Mouse (Mus musculus) C2C12 (cell line): ENCODE data around the gene Grm4.

Source experiments
- CEBPB ChIP-seq: IDR thresholded peaks from one replicate; pipeline ENCODE4 v1.6.1; 2011; ENCODE audit warnings: low read depth, mild to moderate bottlenecking, control low read depth, moderate library complexity
- CTCF ChIP-seq: IDR thresholded peaks from one replicate; pipeline ENCODE4 v1.5.1; 2011; ENCODE audit not compliant: control insufficient read depth, insufficient read depth, insufficient read length
- FOSL1 ChIP-seq: IDR thresholded peaks from one replicate; pipeline ENCODE4 v1.8.0; 2011; ENCODE audit warnings: mild to moderate bottlenecking, low read length; ENCODE audit not compliant: poor library complexity, insufficient read depth, severe bottlenecking
- MAX ChIP-seq: IDR thresholded peaks from one replicate; pipeline ENCODE4 v1.6.1; 2011; ENCODE audit warnings: mild to moderate bottlenecking, control low read depth
- MYOD1 ChIP-seq: IDR thresholded peaks from one replicate; pipeline ENCODE4 v1.6.1; 2011; ENCODE audit warnings: low read depth; ENCODE audit not compliant: control insufficient read depth, insufficient read length
- MYOG ChIP-seq: IDR thresholded peaks from one replicate; pipeline ENCODE4 v1.6.1; 2011; ENCODE audit not compliant: control insufficient read depth, insufficient read length; ENCODE audit errors: extremely low read depth
- USF1 ChIP-seq: IDR thresholded peaks from one replicate; pipeline ENCODE4 v1.6.1; 2011; ENCODE audit warnings: low read depth, mild to moderate bottlenecking, control low read depth, moderate library complexity

- no peak for TF ChIP-seq CTCF
- TF ChIP-seq MYOD1: no peak
- TF ChIP-seq MAX: no peak
- TF ChIP-seq FOSL1: no peak
- no peak for TF ChIP-seq MYOG
- TF ChIP-seq USF1: no peak
- TF ChIP-seq CEBPB: no peak
These were observed 20.1 kb upstream of the Grm4 start for GRCm38 (mm10) chr17:27541261-27541660.
